In the genomic region with DNA sequence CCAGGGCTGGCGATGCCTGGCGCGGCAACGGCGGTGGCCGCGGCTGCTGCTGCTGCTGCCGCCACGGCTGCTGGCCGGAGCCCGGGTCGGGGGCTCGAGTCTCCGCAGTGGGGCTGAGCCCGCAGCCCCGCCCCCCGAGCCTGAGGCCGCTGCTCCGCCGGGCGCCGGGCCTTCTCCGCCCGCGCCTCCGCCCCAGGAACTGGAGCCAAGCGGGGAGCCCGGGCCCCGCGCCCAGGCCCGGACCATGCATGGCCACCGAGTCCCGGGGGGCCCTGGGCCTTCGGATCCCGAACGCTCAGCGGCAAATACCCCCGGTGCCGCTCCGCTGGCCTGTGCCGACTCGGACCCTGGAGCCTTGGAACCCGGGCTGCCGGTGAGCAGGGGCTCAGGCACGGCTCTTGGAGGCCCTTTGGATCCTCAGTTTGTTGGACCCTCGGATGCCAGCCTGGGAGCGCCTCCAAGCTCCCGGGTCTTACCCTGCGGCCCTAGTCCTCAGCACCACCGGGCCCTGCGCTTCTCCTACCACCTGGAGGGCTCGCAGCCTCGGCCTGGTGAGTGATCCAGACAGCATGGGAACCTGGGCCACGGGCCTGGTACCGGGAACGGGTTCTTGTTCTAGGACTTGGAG, we compare ENCODE assay signal across 8 mouse cellular contexts. TPM values are rescaled to one million over a fixed set of nuclear protein-coding genes. Genes with fewer than 3 reads are reported as not detected.
DNase-seq lines count a peak whose midpoint lies in the region; ATAC-seq and TF ChIP-seq lines count a peak whose summit lies in the region.

No protein-coding gene starts in this region.

- no peak for DNase-seq in ES-E14 (ENCODE audit: low read depth, low spot score)

- H3K4me2 ChIP-seq in intestine, postnatal 0 days (replicated peaks; ENCODE audit: low read depth), result peak overlapping the region; percentile 77
- peak overlapping the region; percentile 49 for H3K4me2 ChIP-seq in liver, embryonic 16.5 days (ENCODE audit: low read depth, low read length)

- peaks cover 21% of the 10 kb centered on the region for H3K9me3 ChIP-seq in erythroblast, embryonic 14.5 days (ENCODE audit: control insufficient read depth, low read length)
- no peaks in the 10 kb centered on the region for H3K9me3 ChIP-seq in ES-E14 (ENCODE audit: control insufficient read depth, insufficient read depth, low read depth, low read length)
- no peaks in the 10 kb centered on the region for H3K9me3 ChIP-seq in intestine, postnatal 0 days (ENCODE audit: control insufficient read depth)
- no peaks in the 10 kb centered on the region for H3K9me3 ChIP-seq in liver, embryonic 16.5 days (replicated peaks; ENCODE audit: control insufficient read depth, low read length)

- H3K4me3 ChIP-seq in erythroblast, embryonic 14.5 days (replicated peaks), result peak overlapping the region; percentile 46
- H3K4me3 ChIP-seq in ES-E14 (ENCODE audit: insufficient read depth in 1 of 2, low read depth in 1 of 2, low read length in 2 of 2, poor library complexity in 1 of 2, severe bottlenecking in 1 of 2), result peak overlapping the region; percentile 88 to 95
- peak overlapping the region; percentile 61 for H3K4me3 ChIP-seq in intestine, postnatal 0 days (ENCODE audit: low read depth, low read length)
- peak overlapping the region; percentile 57 for H3K4me3 ChIP-seq in liver, embryonic 16.5 days (ENCODE audit: low read depth, low read length)
- H3K4me3 ChIP-seq in small intestine, adult 2 months (ENCODE audit: low read depth, low read length), result peak overlapping the region; percentile 74

- no peaks in the 10 kb centered on the region for H3K4me1 ChIP-seq in erythroblast, embryonic 14.5 days (ENCODE audit: control insufficient read depth)
- H3K4me1 ChIP-seq in ES-E14 (ENCODE audit: control insufficient read depth in 2 of 2, insufficient read depth in 2 of 2, low read length in 2 of 2, poor library complexity in 1 of 2), result peaks cover 0 to 2% of the 10 kb centered on the region in 2 experiments; a peak in 2 of 4 replicates
- H3K4me1 ChIP-seq in intestine, postnatal 0 days (replicated peaks; ENCODE audit: control insufficient read depth, insufficient read depth, low read length), result no peaks in the 10 kb centered on the region
- no peaks in the 10 kb centered on the region for H3K4me1 ChIP-seq in liver, embryonic 16.5 days (ENCODE audit: control insufficient read depth, low read depth, low read length)
- no peaks in the 10 kb centered on the region for H3K4me1 ChIP-seq in small intestine, adult 2 months (ENCODE audit: control insufficient read depth, insufficient read depth, insufficient read length, low read length)

- 20% methylated on average over 50 of the region's 56 CpGs for WGBS in intestine, postnatal 0 days
- 29% methylated on average over 42 of the region's 56 CpGs for WGBS in liver, embryonic 16.5 days (ENCODE audit: insufficient replicate concordance)
- 24% methylated on average over 49 of the region's 56 CpGs for WGBS in small intestine, adult 2 months

- H3K27me3 ChIP-seq in erythroblast, embryonic 14.5 days (ENCODE audit: control insufficient read depth), result peaks cover 48% of the 10 kb centered on the region
- no peaks in the 10 kb centered on the region for H3K27me3 ChIP-seq in intestine, postnatal 0 days (replicated peaks; ENCODE audit: control insufficient read depth, insufficient read depth, low read length)
- H3K27me3 ChIP-seq in liver, embryonic 16.5 days (ENCODE audit: control insufficient read depth, insufficient read depth, low read depth, low read length), result peaks cover 26% of the 10 kb centered on the region
- H3K27me3 ChIP-seq in small intestine, adult 2 months (ENCODE audit: control insufficient read depth, insufficient read depth, low read length), result no peaks in the 10 kb centered on the region

- H3K9ac ChIP-seq in ES-E14 (ENCODE audit: insufficient read depth, low read depth, low read length, poor library complexity, severe bottlenecking), result peak overlapping the region; percentile 82
- H3K9ac ChIP-seq in intestine, postnatal 0 days (ENCODE audit: low read depth, low read length), result peak overlapping the region; percentile 65
- peak overlapping the region; percentile 47; the same call in 1 of the 2 replicates for H3K9ac ChIP-seq in liver, embryonic 16.5 days (ENCODE audit: low read depth, low read length)

- no peak for ATAC-seq in erythroblast, adult 5-6 weeks (replicated peaks; ENCODE audit: low FRiP score, poor library complexity, severe bottlenecking)
- ATAC-seq in common myeloid progenitor, adult 5-6 weeks (replicated peaks; ENCODE audit: low read depth, poor library complexity, severe bottlenecking), result 0 out of 2 replicates have a peak, but pooled peaks have one; percentile 11
- peak; percentile 25 for ATAC-seq in granulocyte monocyte progenitor cell, adult 5-6 weeks (replicated peaks; ENCODE audit: poor library complexity, severe bottlenecking)
- peak; percentile 37; the same call in 1 of the 2 replicates for ATAC-seq in intestine, postnatal 0 days
- peak; percentile 58 for ATAC-seq in liver, embryonic 16.5 days (ENCODE audit: low read depth)

- no peak for TF ChIP-seq CTCF in intestine, postnatal 0 days (IDR thresholded peaks at IDR 0.05; ENCODE audit: low read depth)
- no peak for TF ChIP-seq CTCF in small intestine, adult 2 months (IDR thresholded peaks at IDR 0.05; ENCODE audit: extremely low read depth, insufficient read length, insufficient replicate concordance, low read depth, low read length)

- in situ Hi-C loops in ES-E14 (cut with MboI; ENCODE audit: low sequenced_read_pairs in 2 of 2, unreplicated experiment in 2 of 2), result no loop called here

- no peak for TF ChIP-seq POLR2A in small intestine, adult 2 months (IDR thresholded peaks at IDR 0.05; ENCODE audit: low read depth, low read length)

- peak overlapping the region; percentile 74 for H3K27ac ChIP-seq in ES-E14 (ENCODE audit: insufficient read depth, low read depth, low read length, poor library complexity, severe bottlenecking)
- H3K27ac ChIP-seq in intestine, postnatal 0 days (ENCODE audit: low read depth, low read length), result peak overlapping the region; percentile 57
- no peak overlapping the region for H3K27ac ChIP-seq in liver, embryonic 16.5 days (ENCODE audit: low read length)
- no peak overlapping the region for H3K27ac ChIP-seq in small intestine, adult 2 months (ENCODE audit: insufficient read depth, low read depth, low read length)

- no peaks in the 10 kb centered on the region for H3K36me3 ChIP-seq in erythroblast, embryonic 14.5 days (ENCODE audit: control insufficient read depth)
- peaks cover 4% of the 10 kb centered on the region for H3K36me3 ChIP-seq in ES-E14 (ENCODE audit: control insufficient read depth, insufficient read depth, low read length, poor library complexity, severe bottlenecking)
- H3K36me3 ChIP-seq in intestine, postnatal 0 days (ENCODE audit: control insufficient read depth, insufficient read depth), result no peaks in the 10 kb centered on the region
- H3K36me3 ChIP-seq in liver, embryonic 16.5 days (ENCODE audit: control insufficient read depth, insufficient read depth), result no peaks in the 10 kb centered on the region
- H3K36me3 ChIP-seq in small intestine, adult 2 months (ENCODE audit: control insufficient read depth, insufficient read depth, low read length), result no peaks in the 10 kb centered on the region

TF ChIP-seq in ES-E14, 5 proteins besides CTCF, POLR2A, EP300 and RAD21 (continues in another document):
- TF ChIP-seq ZNF384 (IDR thresholded peaks at IDR 0.05; ENCODE audit: low read depth, low read length), result no peak
- TF ChIP-seq ZC3H11A (IDR thresholded peaks at IDR 0.05; ENCODE audit: borderline replicate concordance, low read depth, low read length), result no peak
- TF ChIP-seq MAFK (IDR thresholded peaks at IDR 0.05; ENCODE audit: insufficient read depth, low read depth, low read length), result no peak
- TF ChIP-seq HCFC1 (IDR thresholded peaks at IDR 0.05; ENCODE audit: borderline replicate concordance, insufficient read depth, low read length), result no peak

RNA-seq across cellular contexts. Expression of a gene that starts 1.6 kb away (rescaled TPM):
- polyA plus RNA-seq in erythroblast, embryonic 14.5 days (2012), result 0.04 TPM in 1 of 2 replicates, not detected in the other
- not detected in 2 replicates for total RNA-seq in erythroblast, adult 5-6 weeks (2015; ENCODE audit: low replicate concordance)
- 2.6 TPM in 1 of 2 replicates, not detected in the other for total RNA-seq in erythroblast, adult 5-6 weeks (2017; ENCODE audit: low replicate concordance)
- 54.3 and 56.8 TPM in 2 replicates for total RNA-seq in ES-E14 (2012; rRNA removed)
- 1.7 and 4.5 TPM in 2 replicates for total RNA-seq in common myeloid progenitor, adult 5-6 weeks (2017)
- 2.2 and 3.6 TPM in 2 replicates for total RNA-seq in granulocyte monocyte progenitor cell, adult 5-6 weeks (2014; fragmentation: Nextera tagmentation)
- 0.67 and 3.0 TPM in 2 replicates for total RNA-seq in granulocyte monocyte progenitor cell, adult 5-6 weeks (2017)
- 2.3 and 2.7 TPM in 2 replicates for polyA plus RNA-seq in intestine, postnatal 0 days (2015; fragmentation: Nextera tagmentation; extraction: Ambion mirVana)
- 1.8 and 2.0 TPM in 2 replicates for polyA plus RNA-seq in liver, embryonic 16.5 days (2015; fragmentation: Nextera tagmentation; extraction: Ambion mirVana)
- 1.7 and 2.3 TPM in 2 replicates for polyA plus RNA-seq in small intestine, adult 2 months (2012; rRNA removed)

RNA-seq across cellular contexts. Expression of a gene that starts 30.4 kb away (rescaled TPM):
- 0.04 and 0.08 TPM in 2 replicates for polyA plus RNA-seq in erythroblast, embryonic 14.5 days (2012)
- total RNA-seq in erythroblast, adult 5-6 weeks (2015; ENCODE audit: low replicate concordance), result 7.7 and 7.9 TPM in 2 replicates
- total RNA-seq in erythroblast, adult 5-6 weeks (2017; ENCODE audit: low replicate concordance), result 13.1 and 16.6 TPM in 2 replicates
- 51.9 and 63.8 TPM in 2 replicates for total RNA-seq in ES-E14 (2012; rRNA removed)
- total RNA-seq in common myeloid progenitor, adult 5-6 weeks (2017), result 49.2 and 63.1 TPM in 2 replicates
- total RNA-seq in granulocyte monocyte progenitor cell, adult 5-6 weeks (2014; fragmentation: Nextera tagmentation), result 37.0 and 55.5 TPM in 2 replicates
- total RNA-seq in granulocyte monocyte progenitor cell, adult 5-6 weeks (2017), result 46.9 and 47.9 TPM in 2 replicates
- 12.9 and 13.3 TPM in 2 replicates for polyA plus RNA-seq in intestine, postnatal 0 days (2015; fragmentation: Nextera tagmentation; extraction: Ambion mirVana)
- 8.7 and 9.8 TPM in 2 replicates for polyA plus RNA-seq in liver, embryonic 16.5 days (2015; fragmentation: Nextera tagmentation; extraction: Ambion mirVana)
- 1.6 and 3.2 TPM in 2 replicates for polyA plus RNA-seq in small intestine, adult 2 months (2012; rRNA removed)

RNA-seq across cellular contexts. Expression of a gene that starts 48.8 kb away (rescaled TPM):
- 0.06 and 0.21 TPM in 2 replicates for polyA plus RNA-seq in erythroblast, embryonic 14.5 days (2012)
- 0.38 and 1.5 TPM in 2 replicates for total RNA-seq in erythroblast, adult 5-6 weeks (2015; ENCODE audit: low replicate concordance)
- total RNA-seq in erythroblast, adult 5-6 weeks (2017; ENCODE audit: low replicate concordance), result 2.5 and 3.2 TPM in 2 replicates
- 15.6 and 17.1 TPM in 2 replicates for total RNA-seq in ES-E14 (2012; rRNA removed)
- total RNA-seq in common myeloid progenitor, adult 5-6 weeks (2017), result 28.2 and 41.1 TPM in 2 replicates
- 27.9 and 51.3 TPM in 2 replicates for total RNA-seq in granulocyte monocyte progenitor cell, adult 5-6 weeks (2014; fragmentation: Nextera tagmentation)
- total RNA-seq in granulocyte monocyte progenitor cell, adult 5-6 weeks (2017), result 40.8 and 50.2 TPM in 2 replicates
- polyA plus RNA-seq in intestine, postnatal 0 days (2015; fragmentation: Nextera tagmentation; extraction: Ambion mirVana), result 13.0 and 13.5 TPM in 2 replicates
- 9.3 and 9.8 TPM in 2 replicates for polyA plus RNA-seq in liver, embryonic 16.5 days (2015; fragmentation: Nextera tagmentation; extraction: Ambion mirVana)
- 0.46 and 0.98 TPM in 2 replicates for polyA plus RNA-seq in small intestine, adult 2 months (2012; rRNA removed)

Comparison
In these comparisons a context has a peak if more than half of its experiments do, and no peak if none do; other contexts are left out.
1. H3K27ac ChIP-seq: peak in ES-E14 (single experiment) and intestine, postnatal 0 days (single experiment); none in liver, embryonic 16.5 days (single experiment) and small intestine, adult 2 months (single experiment).
2. RNA of a gene that starts 1.6 kb away (total RNA-seq): 54.3 to 56.8 TPM in ES-E14; 2.6 TPM in erythroblast, adult 5-6 weeks, 0.67 to 3.6 TPM in granulocyte monocyte progenitor cell, adult 5-6 weeks and 1.7 to 4.5 TPM in common myeloid progenitor, adult 5-6 weeks; every median in the first group is over 10 times any median in the second.
3. Peak in every context shown above with its lines, with median percentiles within 50 percentile points of each other: H3K4me3 ChIP-seq and H3K9ac ChIP-seq.